Mouse (Mus musculus): Measurements from ENCODE around the gene Pola2. TPM values are rescaled to one million over a fixed set of nuclear protein-coding genes. Genes with fewer than 3 reads are reported as not detected.

Pola2 gene
- polyA plus RNA-seq, 1 experiment: 40.8 TPM

GRCm38 (mm10) chr19:5955704-5956670 lies 8.0 kb downstream of the Pola2 start:
- Histone ChIP-seq H3K27ac (ENCODE audit: insufficient read depth, low read depth, low read length) (peak overlapping the region; percentile 61), H3K4me1 (ENCODE audit: control insufficient read depth, insufficient read depth, insufficient read length, low read length) (peaks cover 31% of the 10 kb centered on the region), H3K36me3 (ENCODE audit: control insufficient read depth, insufficient read depth, low read length) (peaks cover 6% of the 10 kb centered on the region), H3K27me3 (ENCODE audit: control insufficient read depth, insufficient read depth, low read length) (no peaks in the 10 kb centered on the region), H3K4me3 (ENCODE audit: low read depth, low read length) (peak overlapping the region; percentile 39)
- WGBS: 29% methylated on average over 28 of the region's 28 CpGs
- TF ChIP-seq CTCF (IDR thresholded peaks at IDR 0.05; ENCODE audit: extremely low read depth, insufficient read length, insufficient replicate concordance, low read depth, low read length) (no peak), POLR2A (IDR thresholded peaks at IDR 0.05; ENCODE audit: low read depth, low read length) (no peak)

GRCm38 (mm10) chr19:5954936-5955335 lies 9.1 kb downstream of the Pola2 start:
- Histone ChIP-seq H3K4me1 (ENCODE audit: control insufficient read depth, insufficient read depth, insufficient read length, low read length) (peaks cover 31% of the 10 kb centered on the region), H3K4me3 (ENCODE audit: low read depth, low read length) (no peak overlapping the region), H3K27ac (ENCODE audit: insufficient read depth, low read depth, low read length) (peak overlapping the region; percentile 61), H3K36me3 (ENCODE audit: control insufficient read depth, insufficient read depth, low read length) (peaks cover 11% of the 10 kb centered on the region), H3K27me3 (ENCODE audit: control insufficient read depth, insufficient read depth, low read length) (no peaks in the 10 kb centered on the region)
- WGBS: 80% methylated on average over 10 of the region's 10 CpGs
- TF ChIP-seq CTCF (IDR thresholded peaks at IDR 0.05; ENCODE audit: extremely low read depth, insufficient read length, insufficient replicate concordance, low read depth, low read length) (no peak), POLR2A (IDR thresholded peaks at IDR 0.05; ENCODE audit: low read depth, low read length) (no peak)

- 91% methylated on average over 22 of the region's 22 CpGs for WGBS
- TF ChIP-seq POLR2A (IDR thresholded peaks at IDR 0.05; ENCODE audit: low read depth, low read length): no peak
- no peak for TF ChIP-seq CTCF (IDR thresholded peaks at IDR 0.05; ENCODE audit: extremely low read depth, insufficient read length, insufficient replicate concordance, low read depth, low read length)
- Histone ChIP-seq H3K4me1 (ENCODE audit: control insufficient read depth, insufficient read depth, insufficient read length, low read length) (peaks cover 31% of the 10 kb centered on the region), H3K27ac (ENCODE audit: insufficient read depth, low read depth, low read length) (no peak overlapping the region), H3K36me3 (ENCODE audit: control insufficient read depth, insufficient read depth, low read length) (peaks cover 12% of the 10 kb centered on the region), H3K4me3 (ENCODE audit: low read depth, low read length) (no peak overlapping the region), H3K27me3 (ENCODE audit: control insufficient read depth, insufficient read depth, low read length) (no peaks in the 10 kb centered on the region)
Observed at GRCm38 (mm10) chr19:5954031-5954710, 9.8 kb downstream of the Pola2 start.

- 93% methylated on average over 19 of the region's 19 CpGs for WGBS
- Histone ChIP-seq H3K27me3 (ENCODE audit: control insufficient read depth, insufficient read depth, low read length) (no peaks in the 10 kb centered on the region), H3K4me3 (ENCODE audit: low read depth, low read length) (no peak overlapping the region), H3K36me3 (ENCODE audit: control insufficient read depth, insufficient read depth, low read length) (peaks cover 12% of the 10 kb centered on the region), H3K27ac (ENCODE audit: insufficient read depth, low read depth, low read length) (peak overlapping the region; percentile 92), H3K4me1 (ENCODE audit: control insufficient read depth, insufficient read depth, insufficient read length, low read length) (peaks cover 31% of the 10 kb centered on the region)
- TF ChIP-seq CTCF (IDR thresholded peaks at IDR 0.05; ENCODE audit: extremely low read depth, insufficient read length, insufficient replicate concordance, low read depth, low read length): no peak
- no peak for TF ChIP-seq POLR2A (IDR thresholded peaks at IDR 0.05; ENCODE audit: low read depth, low read length)
Observed at GRCm38 (mm10) chr19:5953201-5953770, 10.7 kb downstream of the Pola2 start.

- H3K27me3 ChIP-seq (ENCODE audit: control insufficient read depth, insufficient read depth, low read length): no peaks in the 10 kb centered on the region
- TF ChIP-seq POLR2A (IDR thresholded peaks at IDR 0.05; ENCODE audit: low read depth, low read length): no peak
- TF ChIP-seq CTCF (IDR thresholded peaks at IDR 0.05; ENCODE audit: extremely low read depth, insufficient read length, insufficient replicate concordance, low read depth, low read length): no peak
- H3K36me3 ChIP-seq (ENCODE audit: control insufficient read depth, insufficient read depth, low read length): peaks cover 15% of the 10 kb centered on the region
- peak overlapping the region; percentile 92 for H3K27ac ChIP-seq (ENCODE audit: insufficient read depth, low read depth, low read length)
- 60% methylated on average over 13 of the region's 13 CpGs for WGBS
- H3K4me1 ChIP-seq (ENCODE audit: control insufficient read depth, insufficient read depth, insufficient read length, low read length): peaks cover 31% of the 10 kb centered on the region
- peak overlapping the region; percentile 10 for H3K4me3 ChIP-seq (ENCODE audit: low read depth, low read length)
Observed at GRCm38 (mm10) chr19:5952071-5952691, 11.8 kb downstream of the Pola2 start.

- H3K27ac ChIP-seq (ENCODE audit: insufficient read depth, low read depth, low read length): peak overlapping the region; percentile 66
- 88% methylated on average over 16 of the region's 16 CpGs for WGBS
- peaks cover 32% of the 10 kb centered on the region for H3K4me1 ChIP-seq (ENCODE audit: control insufficient read depth, insufficient read depth, insufficient read length, low read length)
- H3K36me3 ChIP-seq (ENCODE audit: control insufficient read depth, insufficient read depth, low read length): peaks cover 17% of the 10 kb centered on the region
- peak overlapping the region; percentile 10 for H3K4me3 ChIP-seq (ENCODE audit: low read depth, low read length)
- no peaks in the 10 kb centered on the region for H3K27me3 ChIP-seq (ENCODE audit: control insufficient read depth, insufficient read depth, low read length)
- TF ChIP-seq CTCF (IDR thresholded peaks at IDR 0.05; ENCODE audit: extremely low read depth, insufficient read length, insufficient replicate concordance, low read depth, low read length) (no peak), POLR2A (IDR thresholded peaks at IDR 0.05; ENCODE audit: low read depth, low read length) (no peak)
Observed at GRCm38 (mm10) chr19:5951631-5952030, 12.4 kb downstream of the Pola2 start.

Data from small intestine, adult 2 months (tissue).